Mouse (Mus musculus) kidney, adult 18-20 months (tissue): ENCODE measurements around the gene Csmd2.

Experiments used
- DNase-seq: peaks from one replicate; pipeline ENCODE4 v3.0.0; 2021

Csmd2 gene

DNA sequence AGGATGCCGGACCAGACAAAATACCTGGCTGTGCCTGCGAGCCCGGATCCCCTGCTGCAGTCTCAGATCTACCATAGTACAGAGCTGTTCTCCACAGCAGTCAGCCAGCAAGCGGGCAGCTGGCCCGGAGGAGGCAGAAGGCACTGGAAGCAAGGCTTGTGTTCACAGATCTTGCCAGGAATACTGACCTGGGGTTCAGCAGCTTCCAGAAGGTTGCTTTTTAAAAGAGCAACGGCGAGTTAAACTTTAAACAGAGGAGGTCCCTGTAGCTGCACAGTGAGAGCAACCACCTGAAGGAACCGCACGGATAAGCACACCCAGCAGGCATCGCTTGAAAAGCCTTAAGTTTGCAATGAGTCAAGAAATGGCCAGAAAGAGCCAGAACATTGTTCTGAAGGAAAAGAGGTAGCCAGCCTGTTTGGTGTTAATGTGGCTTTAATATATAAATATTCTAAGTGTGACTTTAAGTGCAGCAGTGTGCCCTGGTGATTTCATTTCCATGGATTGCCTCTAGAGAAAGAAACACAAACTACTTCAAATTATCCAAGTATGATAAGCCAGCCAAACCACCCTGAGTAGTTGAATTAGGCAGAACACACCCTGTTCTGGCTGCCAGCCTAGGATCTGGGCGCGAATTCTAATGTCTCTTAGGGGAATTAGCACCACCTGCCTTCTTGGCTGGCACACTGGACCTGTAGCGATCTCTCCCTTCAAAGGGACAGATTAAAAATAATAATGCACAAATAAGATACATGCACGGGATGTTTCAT, 439.8 kb downstream of the Csmd2 start:
- DNase-seq = peak; percentile 79

DNA sequence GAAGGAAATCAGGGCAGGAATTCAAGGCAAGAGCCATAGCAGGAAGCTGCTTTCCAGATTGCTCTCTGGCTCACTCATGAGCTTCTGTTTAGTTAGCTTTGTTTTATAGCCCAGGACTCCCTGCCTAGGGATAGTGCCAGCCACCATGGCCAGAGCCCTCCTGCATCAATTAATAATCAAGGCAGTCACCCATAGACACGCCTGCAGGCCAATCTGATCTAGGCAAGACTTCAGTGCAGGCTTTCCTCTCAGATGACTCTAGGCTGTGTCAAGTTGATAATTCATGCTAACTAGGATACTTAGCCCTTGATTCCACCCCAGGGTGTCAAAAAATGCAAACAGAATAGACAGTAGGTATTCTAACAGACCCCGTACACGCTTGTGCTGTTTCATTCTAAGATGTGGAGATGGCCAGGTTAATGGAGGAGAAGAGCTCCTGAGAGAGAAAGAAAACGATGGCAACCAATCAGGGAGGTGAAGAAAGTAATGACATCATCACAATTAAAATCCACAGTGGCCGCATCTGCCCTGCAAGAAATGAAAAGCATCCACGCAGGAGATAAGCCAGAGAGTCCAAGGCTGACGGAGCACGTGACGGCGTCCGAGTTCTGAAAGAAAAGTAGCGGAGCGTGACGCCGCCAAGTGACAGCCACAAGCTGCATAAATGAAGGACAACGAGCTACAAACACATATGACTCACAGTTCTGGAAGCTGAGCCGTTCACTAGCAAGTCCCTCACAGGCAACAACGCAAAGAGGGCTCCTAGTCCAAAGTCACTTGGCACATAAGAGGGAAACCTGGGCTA, 440.8 kb downstream of the Csmd2 start:
- DNase-seq = peak; percentile 49

DNA sequence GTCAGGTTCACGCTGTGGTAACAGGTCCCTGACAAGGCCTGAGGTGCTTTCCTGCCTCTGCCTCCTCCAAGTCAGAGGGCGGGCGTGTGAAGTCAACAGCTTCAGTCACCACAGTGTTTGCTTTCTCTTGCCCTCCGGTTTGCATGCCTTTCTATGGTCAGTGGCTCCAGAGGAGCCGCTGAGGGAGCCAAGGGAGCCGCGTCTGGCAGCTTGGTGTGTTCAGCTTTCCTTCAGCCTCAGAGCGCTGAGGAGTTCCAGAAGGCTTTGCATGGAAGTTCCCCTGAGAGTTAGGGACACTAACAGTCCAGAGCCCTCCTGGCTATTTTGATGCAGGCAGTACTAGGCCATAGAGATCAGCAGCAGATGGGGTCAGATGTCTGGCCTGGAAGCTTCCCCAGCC, 441.9 kb downstream of the Csmd2 start:
- DNase-seq = no peak

DNA sequence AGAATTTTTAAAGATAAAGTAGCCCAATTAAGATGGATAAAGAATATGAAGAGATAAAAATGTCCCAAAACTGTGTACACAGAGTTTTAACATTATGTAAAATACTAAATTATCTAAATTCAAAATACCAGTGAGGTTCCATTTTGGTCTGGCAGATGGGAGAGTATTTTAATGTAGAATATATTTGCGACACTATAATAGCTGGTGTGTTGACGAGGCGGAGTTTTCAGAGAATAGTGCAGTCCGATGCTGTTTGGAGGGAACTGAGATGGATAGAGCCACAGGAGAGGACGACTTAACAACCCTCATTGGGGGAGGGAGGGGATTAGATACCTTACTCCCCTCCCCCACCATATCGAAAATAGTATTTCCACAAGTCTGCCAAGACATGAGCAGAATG, 452.9 kb downstream of the Csmd2 start:
- no peak for DNase-seq

DNA sequence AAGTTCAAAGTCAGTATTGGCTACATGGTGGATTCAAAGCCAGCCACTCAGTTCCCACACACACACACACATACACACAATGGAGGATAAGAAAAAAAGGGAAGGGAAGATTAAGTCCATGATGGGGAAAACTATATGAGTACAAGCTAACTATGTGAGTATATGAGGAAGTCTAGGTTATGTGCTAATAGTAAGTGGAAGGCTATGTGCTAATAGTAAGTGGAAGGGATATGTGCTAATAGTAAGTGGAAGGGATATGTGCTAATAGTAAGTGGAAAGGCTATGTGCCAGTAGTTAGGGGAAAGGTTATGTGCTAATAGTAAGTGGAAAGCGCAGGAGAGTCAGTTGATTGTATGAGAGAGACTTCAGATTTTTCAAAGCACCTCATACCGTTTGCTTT, 453.6 kb downstream of the Csmd2 start:
- no peak for DNase-seq

DNA sequence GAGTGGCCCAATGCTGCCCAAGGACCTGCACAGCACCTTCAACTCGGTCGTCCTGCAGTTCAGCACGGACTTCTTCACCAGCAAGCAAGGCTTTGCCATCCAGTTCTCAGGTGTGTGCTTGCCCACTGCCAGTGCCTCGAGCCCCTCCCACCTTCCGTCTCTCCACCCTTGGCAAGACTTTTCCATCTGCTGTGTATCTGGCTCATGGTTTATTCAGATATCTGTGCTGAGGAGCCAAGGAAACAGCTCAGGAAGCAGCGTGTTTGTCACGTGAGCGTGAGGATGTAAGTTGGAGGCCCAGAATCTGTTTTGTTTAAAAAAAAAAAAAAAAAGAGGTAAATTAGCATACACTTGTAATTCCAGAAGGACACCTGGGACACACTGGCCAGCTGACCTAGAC, 455.1 kb downstream of the Csmd2 start:
- DNase-seq = no peak

DNA sequence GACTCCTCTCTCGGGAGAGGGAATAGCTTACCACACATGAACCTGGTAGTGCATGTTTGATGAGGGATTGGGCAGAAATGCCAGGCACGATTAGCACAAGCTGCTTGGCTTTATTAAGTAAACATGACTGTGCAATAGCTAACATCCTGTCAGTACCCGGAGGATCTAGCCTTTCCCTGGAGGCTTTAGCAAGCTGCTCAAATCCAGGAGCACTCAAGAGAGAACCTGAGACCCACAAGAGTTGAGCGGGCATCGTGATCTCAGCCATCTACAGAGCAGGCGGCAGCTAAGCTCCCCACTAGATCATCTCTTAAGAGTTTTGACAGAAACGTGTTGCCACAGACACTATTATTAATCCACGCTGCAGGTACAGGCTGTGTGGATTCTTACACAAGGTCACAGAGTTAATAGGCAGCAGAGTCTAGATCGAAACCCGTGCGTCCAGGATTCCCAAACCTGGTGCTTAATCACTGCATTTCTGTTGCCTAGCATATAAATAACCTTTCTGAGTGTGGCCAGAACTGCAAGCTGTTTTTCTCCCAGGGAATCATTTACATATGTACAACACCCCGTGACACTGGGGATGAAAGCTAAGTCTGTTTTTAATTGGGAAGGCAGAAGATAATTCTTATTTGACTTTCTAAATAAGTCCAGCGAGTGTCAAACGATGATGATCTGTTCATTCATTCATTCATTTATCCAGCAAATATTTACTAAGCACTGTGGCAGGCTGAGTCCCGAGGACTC, 458.0 kb downstream of the Csmd2 start:
- no peak for DNase-seq

DNA sequence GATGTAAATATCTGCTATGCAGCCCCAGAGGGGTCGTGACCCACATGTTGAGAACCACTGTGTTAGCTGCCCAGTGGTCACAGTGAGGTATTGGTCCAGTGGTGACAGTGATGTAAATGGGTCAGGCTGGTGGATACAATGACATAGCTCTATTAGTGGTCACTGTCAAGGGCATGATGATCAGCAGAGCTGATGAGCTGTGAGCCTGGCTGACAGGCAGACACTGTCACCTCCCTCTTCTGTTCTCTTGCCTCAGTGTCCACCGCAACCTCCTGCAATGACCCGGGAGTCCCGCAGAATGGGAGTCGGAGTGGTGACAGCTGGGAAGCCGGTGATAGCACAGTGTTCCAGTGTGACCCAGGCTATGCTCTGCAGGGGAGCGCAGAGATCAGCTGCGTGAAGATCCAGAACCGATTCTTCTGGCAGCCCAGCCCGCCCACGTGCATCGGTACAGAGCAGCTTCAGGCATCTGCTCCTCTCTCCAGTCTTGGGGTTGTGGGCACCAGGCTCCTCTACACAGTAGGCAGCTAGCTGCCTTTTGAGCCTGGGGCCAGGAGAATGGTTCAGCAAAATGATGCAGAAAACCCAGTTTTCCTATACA, 461.3 kb downstream of the Csmd2 start:
- DNase-seq = no peak

DNA sequence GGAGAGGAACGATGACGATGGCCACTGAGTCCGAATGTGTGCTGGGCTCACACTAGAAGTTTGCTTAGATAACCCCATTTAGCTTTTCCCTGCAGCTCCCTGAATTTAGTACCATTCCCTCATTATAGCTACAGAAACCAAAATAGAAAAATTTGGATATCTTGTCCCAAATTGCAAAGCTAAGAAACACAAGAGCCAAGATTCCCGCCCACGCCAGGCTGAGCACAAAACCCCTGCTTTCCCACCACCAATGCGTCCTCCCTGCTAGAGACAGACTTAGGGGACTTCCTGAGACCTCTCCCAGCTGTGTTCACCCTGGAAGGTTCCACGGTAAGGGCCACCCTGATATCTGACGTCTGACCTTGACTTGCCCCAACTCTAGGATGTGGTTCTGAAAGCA, 462.5 kb downstream of the Csmd2 start:
- no peak for DNase-seq

DNA sequence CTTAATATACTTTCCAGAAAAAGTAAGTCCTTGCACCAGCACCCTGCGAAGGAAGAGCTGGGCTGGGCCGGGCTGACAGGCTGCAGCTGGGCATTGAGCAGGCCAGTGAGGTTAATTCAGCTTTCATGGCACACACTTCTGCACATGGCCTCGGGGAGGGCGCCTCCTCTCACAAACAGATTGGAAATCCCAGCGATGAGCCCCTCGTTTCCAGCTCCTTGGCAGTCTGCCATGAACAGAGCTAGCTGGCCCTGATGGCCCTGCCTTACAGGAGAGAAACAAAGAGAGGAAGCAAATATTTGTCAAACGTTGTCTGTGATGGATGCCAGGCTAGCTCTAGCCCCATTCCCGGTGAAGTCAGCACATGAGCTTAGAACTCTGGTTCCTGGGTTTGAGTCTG, 463.3 kb downstream of the Csmd2 start:
- no peak for DNase-seq

DNA sequence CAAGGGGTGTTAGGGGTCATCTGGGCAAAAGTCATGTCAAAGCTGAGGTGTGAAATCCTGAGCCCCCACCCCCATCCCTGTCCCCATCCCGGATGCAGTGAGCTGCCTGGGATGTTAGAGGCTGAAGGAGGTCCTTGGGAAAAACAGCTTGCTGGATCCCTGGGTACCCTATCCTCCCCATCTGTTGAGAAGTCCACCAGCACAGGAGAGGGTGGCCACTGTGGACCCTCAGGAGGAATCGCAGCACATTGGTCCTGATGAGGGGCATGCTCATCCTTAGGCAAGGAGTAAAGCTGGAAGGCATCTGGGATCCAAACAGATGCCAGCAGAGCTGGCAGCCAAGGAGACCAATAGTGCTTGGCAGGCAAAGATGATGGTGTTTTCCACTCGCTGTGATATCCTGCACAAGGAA, 463.7 kb downstream of the Csmd2 start:
- DNase-seq = no peak

DNA sequence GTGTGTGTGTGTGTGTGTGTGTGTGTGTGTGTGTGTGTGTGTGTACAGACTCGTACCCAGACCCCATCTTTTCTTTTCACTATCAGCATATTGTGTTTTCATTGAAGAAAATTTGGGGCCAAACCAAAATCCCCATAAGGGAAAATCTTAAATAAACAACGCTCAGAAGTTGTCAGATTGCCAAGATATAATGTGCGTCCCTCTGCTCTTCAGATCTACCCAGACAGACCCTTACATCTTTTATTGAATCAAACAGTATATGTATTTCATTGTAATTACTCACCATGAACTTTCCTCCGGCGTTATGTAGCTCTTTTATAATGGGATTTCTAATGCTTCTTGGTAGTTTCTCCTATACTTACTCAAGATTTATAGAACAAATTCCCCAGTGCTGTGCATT, 479.1 kb downstream of the Csmd2 start:
- no peak for DNase-seq

DNA sequence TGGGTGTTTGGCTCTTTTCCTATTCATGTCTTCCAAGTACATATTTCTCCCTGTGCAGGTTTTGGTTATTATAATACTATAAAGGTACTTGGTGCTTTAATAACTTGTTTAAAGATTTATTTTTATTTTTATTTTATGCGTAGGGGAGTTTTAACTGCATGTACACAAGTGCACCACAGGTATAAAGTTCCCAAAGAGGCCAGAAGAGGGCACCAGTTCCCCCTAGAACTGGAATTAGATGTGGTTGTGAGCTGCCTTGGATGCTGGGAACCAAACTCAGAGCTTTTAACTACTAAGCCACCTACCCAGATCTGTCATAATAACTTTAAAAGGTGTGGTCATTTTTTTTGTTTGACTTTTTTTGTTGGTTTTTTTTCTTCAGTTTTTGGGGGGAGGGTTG, 480.4 kb downstream of the Csmd2 start:
- DNase-seq = no peak

DNA sequence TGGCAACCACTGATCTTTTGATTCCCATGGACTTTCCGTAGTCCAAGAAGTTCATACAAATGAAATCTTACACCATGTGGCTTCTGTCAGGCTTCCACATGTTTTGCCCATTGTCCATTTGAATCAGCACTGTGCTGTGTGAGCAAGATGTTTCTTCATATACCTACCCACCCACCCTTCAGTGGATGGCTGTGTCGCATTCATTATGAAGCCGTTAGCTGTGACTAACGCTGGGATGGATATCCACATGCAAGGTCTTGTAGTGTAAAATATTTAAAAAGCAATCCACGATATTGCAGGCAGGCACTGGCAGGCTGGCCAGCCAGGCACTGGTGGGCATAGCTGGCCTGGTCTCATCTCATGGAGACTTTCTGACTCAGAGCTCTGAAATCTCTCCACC, 488.6 kb downstream of the Csmd2 start:
- no peak for DNase-seq

DNA sequence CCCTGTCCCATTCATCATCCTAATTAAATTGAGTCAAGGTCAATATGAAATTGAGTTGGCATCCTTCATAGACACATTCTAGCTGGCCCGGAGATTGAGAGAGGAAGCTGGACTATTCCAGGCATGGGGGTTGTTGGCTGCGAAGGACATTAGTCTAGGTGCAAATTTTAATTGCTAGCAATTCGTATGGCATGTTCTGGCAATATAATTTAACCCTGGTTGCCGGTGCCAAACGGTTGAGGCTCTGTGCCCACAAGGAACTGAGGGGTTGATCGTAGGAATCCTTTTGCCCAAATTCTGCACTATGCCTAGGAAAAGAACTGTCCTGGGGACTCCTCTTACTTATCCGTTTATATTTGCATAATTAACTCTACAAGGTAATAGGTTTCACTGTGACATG, 496.2 kb downstream of the Csmd2 start:
- no peak for DNase-seq

DNA sequence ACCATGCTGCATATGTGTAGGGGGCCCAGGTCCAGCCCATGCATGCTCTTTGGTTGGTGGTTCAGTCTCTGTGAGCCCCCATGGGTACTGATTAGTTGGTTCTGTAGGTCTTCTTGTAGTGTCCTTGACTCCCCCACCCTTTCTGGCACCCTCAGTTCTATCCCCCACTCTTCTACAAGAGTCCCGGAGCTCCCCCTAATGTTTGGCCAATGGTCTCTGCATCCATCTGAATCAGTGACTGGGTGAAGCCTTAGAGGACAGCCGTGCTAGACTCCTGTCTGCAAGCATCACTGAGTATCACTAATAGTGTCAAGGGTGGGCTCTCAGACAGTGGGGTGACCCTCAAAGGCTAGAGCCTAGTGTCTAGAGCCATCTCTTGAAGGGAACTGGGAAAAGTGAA, 497.0 kb downstream of the Csmd2 start:
- no peak for DNase-seq

DNA sequence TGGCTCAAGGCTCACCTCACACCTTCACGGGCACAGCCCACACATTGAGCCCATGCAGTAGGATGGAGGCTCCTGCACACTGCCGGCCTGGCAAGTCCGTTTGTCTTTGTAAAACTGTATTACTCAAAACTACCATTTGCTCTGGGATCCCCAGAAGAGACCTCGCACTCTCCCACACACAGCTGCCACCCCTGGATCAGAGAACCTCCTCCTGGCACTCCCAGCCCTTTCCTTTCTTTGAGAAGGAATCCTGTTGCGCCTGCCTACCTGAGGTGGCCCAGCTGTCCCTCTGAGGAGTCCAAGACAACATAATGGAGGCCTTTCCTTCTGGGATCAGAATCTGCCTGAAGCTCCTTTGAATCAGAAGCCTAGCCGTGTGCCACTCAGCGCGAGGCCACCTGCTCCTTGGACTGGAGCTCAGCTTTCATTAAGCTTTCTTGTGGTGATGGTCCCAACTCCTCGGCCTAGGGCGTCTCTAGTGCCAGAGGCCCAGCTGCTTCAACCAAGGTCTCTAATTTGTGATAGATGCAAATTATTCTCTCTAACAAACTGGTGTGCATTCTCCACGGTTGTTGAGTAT, 502.0 kb downstream of the Csmd2 start:
- DNase-seq = no peak

DNA sequence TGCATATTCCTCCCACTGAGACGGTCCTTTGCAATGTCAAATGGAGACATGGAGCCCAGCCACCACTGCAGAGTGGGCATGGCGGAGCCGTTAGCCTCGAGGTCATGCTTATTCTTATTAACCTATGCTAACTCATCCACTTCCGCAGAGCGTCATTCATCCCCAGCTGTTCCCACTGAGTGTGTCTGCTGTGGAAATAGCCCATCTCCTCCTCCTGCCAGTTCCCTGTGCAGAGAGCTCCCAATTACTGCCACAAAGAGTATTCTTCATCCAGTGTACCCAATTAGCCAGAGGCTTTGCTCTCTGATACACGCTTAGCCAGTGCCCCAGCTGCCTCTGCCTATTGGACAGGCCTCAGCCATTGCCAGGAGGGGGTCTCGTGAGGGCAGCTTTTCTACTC, 504.4 kb downstream of the Csmd2 start:
- DNase-seq = no peak

DNA sequence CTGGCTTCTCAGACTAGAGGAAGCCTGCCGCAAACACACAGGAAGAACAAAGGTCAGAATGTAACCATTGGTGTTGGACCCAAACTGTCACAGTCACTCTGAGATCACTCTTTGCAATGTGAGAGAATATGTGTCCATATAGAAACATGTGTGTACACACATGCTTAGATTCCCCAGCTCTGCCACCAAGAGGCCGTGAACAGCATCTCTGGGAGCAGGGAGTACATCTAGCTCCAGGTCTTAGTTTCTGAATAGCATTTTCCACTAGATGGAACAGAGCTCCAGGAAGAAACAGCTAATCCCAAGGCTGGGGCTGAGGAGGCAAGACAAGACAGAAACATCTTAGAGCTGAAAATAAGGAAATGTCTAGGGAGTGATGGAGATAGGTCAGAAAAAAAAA, 512.3 kb downstream of the Csmd2 start:
- DNase-seq = no peak

DNA sequence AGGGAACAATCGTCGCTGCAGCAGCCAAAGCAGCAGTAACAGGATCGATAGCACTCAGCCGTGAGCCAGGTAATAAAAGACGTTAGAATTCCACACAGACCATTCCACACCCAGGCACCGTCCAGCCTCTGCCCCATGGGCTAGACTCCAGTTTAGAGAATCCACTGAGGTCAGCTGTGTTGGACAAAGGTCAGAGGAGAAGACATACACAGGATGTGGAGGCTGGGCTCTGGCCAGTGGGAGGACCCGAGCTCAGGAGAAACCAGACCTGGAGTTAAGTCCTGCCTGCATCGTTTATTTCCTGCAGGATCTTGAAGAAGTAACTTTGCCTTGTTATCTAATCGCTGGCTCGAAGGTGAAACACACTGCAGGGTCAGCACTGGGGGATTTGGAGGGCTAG, 519.2 kb downstream of the Csmd2 start:
- DNase-seq = peak; percentile 4

DNA sequence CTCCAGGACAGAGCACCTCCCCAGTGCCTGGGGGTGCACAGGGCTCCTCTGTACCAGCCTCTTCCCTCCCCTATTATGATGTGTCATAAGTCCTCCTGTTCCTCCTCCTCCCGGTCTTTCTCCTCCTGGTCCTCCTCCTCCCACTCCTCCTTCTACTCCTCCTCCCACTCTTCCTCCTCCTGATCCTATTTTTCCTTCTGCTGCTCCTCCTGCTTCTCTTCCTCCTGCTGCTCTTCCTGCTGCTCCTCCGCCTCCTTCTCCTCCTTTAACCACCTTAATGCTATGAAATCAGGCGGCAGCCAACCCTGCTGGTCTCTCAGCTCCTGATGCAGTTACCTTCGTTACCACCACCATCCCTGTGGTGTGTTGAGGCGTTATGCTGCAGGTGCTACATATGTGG, 522.2 kb downstream of the Csmd2 start:
- DNase-seq = no peak

DNA sequence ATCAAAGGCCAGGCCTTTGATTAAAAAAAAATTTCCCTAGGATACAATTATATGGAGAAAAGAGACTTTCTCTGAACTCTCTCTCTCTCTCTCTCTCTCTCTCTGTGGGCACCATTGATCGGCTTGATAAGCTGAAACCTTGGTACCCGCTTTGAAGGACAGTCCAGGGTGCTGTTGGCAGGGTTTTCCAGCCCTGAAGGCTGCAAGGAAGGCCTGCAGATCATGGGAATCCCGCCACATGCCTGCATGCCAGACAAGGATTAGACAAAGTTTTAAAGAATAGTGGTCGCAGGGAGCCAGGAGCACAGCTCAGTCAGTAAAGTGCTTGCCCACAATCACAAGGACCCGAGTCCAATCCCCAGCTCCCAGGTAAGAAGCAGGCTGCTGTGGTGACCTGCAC, 526.8 kb downstream of the Csmd2 start:
- no peak for DNase-seq

DNA sequence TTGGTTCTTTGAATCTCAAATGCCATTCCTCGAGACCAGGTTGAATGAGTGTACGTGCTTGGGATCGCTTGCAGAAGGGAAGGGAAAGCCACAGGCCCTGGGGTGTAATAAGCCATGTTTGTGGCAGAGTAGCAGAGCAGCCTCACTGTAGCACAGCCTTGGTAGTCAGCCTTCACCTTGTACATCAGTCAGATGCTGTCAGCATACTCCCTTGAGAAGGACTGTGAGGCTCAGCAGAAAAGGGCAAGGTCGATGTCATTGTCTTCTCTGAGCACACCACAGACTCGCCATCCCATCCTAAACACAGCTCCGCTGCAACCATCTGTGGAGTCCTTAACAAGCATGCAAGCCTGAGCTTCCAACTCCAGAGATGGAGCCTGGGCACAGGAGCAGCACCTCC, 533.6 kb downstream of the Csmd2 start:
- no peak for DNase-seq
